Mouse (Mus musculus) kidney, embryonic 16.5 days (tissue): Measurements from ENCODE around the gene Ece1. TPM values are rescaled to one million over a fixed set of nuclear protein-coding genes. Genes with fewer than 3 reads are reported as not detected.
"Not testable (repeated sequence)": the region's sequence is repeated elsewhere in the genome, so short reads cannot be mapped to it uniquely, and the experiment has no call there.

Experiments used
- ATAC-seq: fragments of 200-750 bp; cut with Nextera tagmentation; 2 replicates; pipeline ENCODE4 v1.8.0; 2017; ENCODE audit warnings: moderate TSS enrichment; ENCODE audit not compliant: low FRiP score, low TSS enrichment
- H3K27ac ChIP-seq: fragments of 300-500 bp; sonication (generic); 2 replicates; pipeline ENCODE4 v1.5.1; 2014; ENCODE audit warnings: low read length
- H3K27me3 ChIP-seq: fragments of 300-500 bp; sonication (generic); 2 replicates; pipeline ENCODE4 v1.6.1; 2014; ENCODE audit warnings: low read length, control low read depth, mixed read lengths; ENCODE audit not compliant: insufficient read depth
- H3K36me3 ChIP-seq: fragments of 300-500 bp; sonication (generic); 2 replicates; pipeline ENCODE4 v1.6.1; 2014; ENCODE audit warnings: low read length, control low read depth, mixed read lengths; ENCODE audit not compliant: insufficient read depth
- H3K4me1 ChIP-seq: fragments of 300-500 bp; sonication (generic); 2 replicates; pipeline ENCODE4 v1.6.1; 2014; ENCODE audit warnings: low read length, control low read depth, mixed read lengths; ENCODE audit not compliant: insufficient read depth
- H3K4me2 ChIP-seq: fragments of 300-500 bp; sonication (generic); replicated peaks from 2 replicates; pipeline ENCODE4 v1.6.1; 2014; ENCODE audit warnings: low read depth, low read length
- H3K4me3 ChIP-seq: fragments of 300-500 bp; sonication (generic); 2 replicates; pipeline ENCODE4 v1.5.1; 2014; ENCODE audit warnings: mild to moderate bottlenecking, low read length
- H3K9ac ChIP-seq: fragments of 300-500 bp; sonication (generic); replicated peaks from 2 replicates; pipeline ENCODE4 v1.6.1; 2014; ENCODE audit warnings: low read length
- H3K9me3 ChIP-seq: fragments of 300-500 bp; sonication (generic); 2 replicates; pipeline ENCODE4 v1.6.1; 2016; ENCODE audit warnings: low read length, control low read depth
- WGBS: fragments of 180-500 bp; shearing (Covaris S2); extraction: QIAGEN DNeasy Blood & Tissue Kit; methylation state at CpG from one replicate; pipeline ENCODE4 v1.1.7; 2014; 5-methylcytosine and 5-hydroxymethylcytosine counted together
- polyA plus RNA-seq: library from polyadenylated mRNA; unstranded; fragments of >200 nt; fragmentation: Nextera tagmentation; extraction: Ambion mirVana; gene quantifications from 2 replicates; pipeline ENCODE4 v1.2.1, GENCODE M21; 2015

Ece1 gene
- polyA plus RNA-seq, 1 experiment from 2014 or later: 55.5 TPM

DNA sequence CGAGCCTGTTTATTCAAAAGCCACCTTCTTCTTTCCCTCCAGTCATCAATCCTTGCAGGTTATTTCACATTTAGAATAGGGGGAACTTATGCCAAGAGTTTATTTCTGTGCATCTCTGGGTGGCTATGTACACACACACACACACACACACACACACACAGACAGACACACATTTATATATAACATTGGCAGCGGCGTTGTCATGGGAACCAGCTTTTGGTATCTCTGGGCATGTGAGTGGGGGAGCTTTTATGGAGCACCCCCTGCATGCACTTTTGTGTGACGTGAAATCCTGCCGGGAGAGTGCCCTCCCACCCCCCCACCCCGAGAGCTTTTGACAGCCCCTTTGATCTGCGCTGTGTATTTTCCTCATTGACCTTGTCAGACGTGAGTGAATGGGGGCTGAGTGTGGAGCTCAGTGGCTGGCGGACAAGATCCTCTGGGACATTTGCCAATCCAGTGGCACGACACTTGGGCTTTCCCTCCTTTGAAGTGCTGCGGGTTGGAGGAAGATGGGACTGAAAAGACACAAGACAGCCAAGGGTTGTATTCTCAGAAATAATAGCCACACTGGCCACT, 117.1 kb downstream of the Ece1 start:
- H3K36me3 ChIP-seq, ATAC-seq, H3K9me3 ChIP-seq, H3K4me1 ChIP-seq, H3K9ac ChIP-seq, H3K27me3 ChIP-seq, H3K4me3 ChIP-seq, H3K4me2 ChIP-seq, H3K27ac ChIP-seq: not testable (repeated sequence)
- WGBS: no CpG with 5 or more reads among the region's 11 CpGs

GRCm38 (mm10) chr4:137982869-137983268, 120.8 kb downstream of the Ece1 start:
- Histone ChIP-seq H3K9ac (no peak overlapping the region), H3K36me3 (no peaks in the 10 kb centered on the region), H3K4me2 (no peak overlapping the region), H3K27me3 (no peaks in the 10 kb centered on the region), H3K4me3 (no peak overlapping the region), H3K9me3 (no peaks in the 10 kb centered on the region), H3K4me1 (0 out of 2 replicates have a peak, but pooled peaks cover 6% of the 10 kb centered on the region), H3K27ac (no peak overlapping the region)
- 87% methylated on average over 1 of the region's 1 CpGs for WGBS
- no peak for ATAC-seq

DNA sequence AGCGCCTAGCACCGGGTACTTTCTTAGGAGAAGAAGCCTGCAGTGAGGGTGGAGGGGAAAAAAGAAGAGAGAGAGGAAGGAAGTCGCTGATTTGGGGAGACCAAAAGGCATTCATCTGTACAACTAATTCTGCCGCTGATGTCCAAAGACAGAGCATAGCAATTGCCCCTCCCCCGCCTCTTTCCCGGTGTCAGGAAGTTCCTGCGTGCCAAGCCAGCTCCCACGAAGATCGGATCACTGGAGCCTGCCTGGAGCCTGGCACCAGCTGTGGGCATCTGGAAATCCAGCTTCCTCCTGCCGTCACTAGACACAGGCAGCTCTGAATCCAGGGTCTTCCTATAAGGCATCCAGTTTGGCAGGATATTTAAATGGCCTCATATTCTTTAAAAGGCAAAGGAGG, 122.2 kb downstream of the Ece1 start:
- 15% methylated on average over 9 of the region's 10 CpGs for WGBS
- Histone ChIP-seq H3K4me1 (0 out of 2 replicates have a peak, but pooled peaks cover 6% of the 10 kb centered on the region), H3K27me3 (no peaks in the 10 kb centered on the region), H3K36me3 (no peaks in the 10 kb centered on the region), H3K4me3 (no peak overlapping the region), H3K27ac (0 out of 2 replicates have a peak overlapping the region, but pooled peaks have one; percentile 34), H3K9me3 (no peaks in the 10 kb centered on the region), H3K4me2 (0 out of 2 replicates have a peak overlapping the region, but pooled peaks have one; percentile 1), H3K9ac (no peak overlapping the region)
- ATAC-seq: peak; percentile 76

DNA sequence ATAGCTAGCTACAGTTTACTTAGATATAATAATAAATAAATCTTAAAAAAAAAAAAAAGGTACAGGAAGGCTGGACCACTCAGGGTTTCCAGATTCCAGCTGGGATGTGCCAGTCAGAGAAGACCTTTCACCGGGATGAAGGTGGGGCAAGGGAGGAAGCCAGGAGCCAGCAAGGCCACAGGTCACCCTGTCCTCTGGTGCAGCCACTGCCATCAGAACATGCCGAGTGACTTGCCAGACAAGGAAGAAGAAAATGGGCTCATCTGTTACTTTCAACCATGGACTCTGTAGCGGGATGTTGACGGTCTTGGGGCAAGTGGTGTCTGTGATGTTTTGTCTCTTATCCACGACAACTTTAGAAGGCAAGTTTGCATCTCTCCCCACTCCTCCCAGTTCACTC, 122.7 kb downstream of the Ece1 start:
- Histone ChIP-seq H3K27ac (0 out of 2 replicates have a peak overlapping the region, but pooled peaks have one; percentile 34), H3K4me1 (0 out of 2 replicates have a peak, but pooled peaks cover 6% of the 10 kb centered on the region), H3K36me3 (no peaks in the 10 kb centered on the region), H3K4me3 (no peak overlapping the region), H3K9ac (no peak overlapping the region), H3K4me2 (no peak overlapping the region), H3K27me3 (no peaks in the 10 kb centered on the region), H3K9me3 (no peaks in the 10 kb centered on the region)
- WGBS: 67% methylated on average over 5 of the region's 5 CpGs
- ATAC-seq: no peak

GRCm38 (mm10) chr4:137989426-137989825, 127.4 kb downstream of the Ece1 start:
- H3K36me3 ChIP-seq: no peaks in the 10 kb centered on the region
- H3K4me1 ChIP-seq: peaks cover 15% of the 10 kb centered on the region
- H3K9ac ChIP-seq: no peak overlapping the region
- no peak overlapping the region for H3K4me3 ChIP-seq
- no peak for ATAC-seq
- H3K4me2 ChIP-seq: no peak overlapping the region
- WGBS: 88% methylated on average over 5 of the region's 5 CpGs
- no peaks in the 10 kb centered on the region for H3K9me3 ChIP-seq
- no peak overlapping the region for H3K27ac ChIP-seq
- no peaks in the 10 kb centered on the region for H3K27me3 ChIP-seq

GRCm38 (mm10) chr4:137990433-137990832, 128.4 kb downstream of the Ece1 start:
- Histone ChIP-seq H3K27ac (no peak overlapping the region), H3K9me3 (no peaks in the 10 kb centered on the region), H3K4me2 (no peak overlapping the region), H3K36me3 (no peaks in the 10 kb centered on the region), H3K4me1 (peaks cover 22% of the 10 kb centered on the region), H3K27me3 (no peaks in the 10 kb centered on the region), H3K9ac (no peak overlapping the region), H3K4me3 (no peak overlapping the region)
- WGBS: 84% methylated on average over 4 of the region's 4 CpGs
- ATAC-seq: no peak

DNA sequence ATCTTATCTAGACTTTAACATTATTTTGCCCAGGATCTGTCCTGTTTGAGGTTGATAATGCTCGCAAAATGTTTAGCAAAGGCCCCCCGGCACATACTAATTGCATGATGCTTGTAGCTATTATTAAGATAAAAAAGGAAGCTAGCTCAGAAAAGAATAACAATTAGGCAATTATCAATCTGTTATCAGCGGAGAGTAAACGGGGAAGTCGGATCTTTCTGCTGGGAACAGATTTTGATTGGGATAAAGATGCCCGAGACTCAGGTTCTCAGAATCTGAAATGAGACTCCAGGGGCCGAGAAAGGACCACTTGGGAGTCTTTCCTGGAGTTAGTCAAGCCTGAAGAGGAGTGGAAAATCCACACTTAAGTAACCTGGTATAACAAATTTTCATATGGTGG, 129.2 kb downstream of the Ece1 start:
- no peak for ATAC-seq
- no peaks in the 10 kb centered on the region for H3K27me3 ChIP-seq
- no peak overlapping the region for H3K27ac ChIP-seq
- no peak overlapping the region for H3K9ac ChIP-seq
- H3K4me1 ChIP-seq: peaks cover 30% of the 10 kb centered on the region
- H3K4me3 ChIP-seq: no peak overlapping the region
- H3K9me3 ChIP-seq: no peaks in the 10 kb centered on the region
- no peak overlapping the region for H3K4me2 ChIP-seq
- peaks cover 2% of the 10 kb centered on the region; the same call in 1 of the 2 replicates for H3K36me3 ChIP-seq
- WGBS: 50% methylated on average over 7 of the region's 7 CpGs

GRCm38 (mm10) chr4:137992890-137993289, 130.9 kb downstream of the Ece1 start, which contains the start of gene Eif4g3:
TSS of gene Eif4g3 (plus strand) at chr4:137993022.
- H3K4me3 ChIP-seq: peak within 1 kb of the TSS; percentile 82
- peak within 1 kb of the TSS; percentile 96 for H3K9ac ChIP-seq
- H3K27ac ChIP-seq: peak within 1 kb of the TSS; percentile 90
- peak within 1 kb of the TSS; percentile 70 for H3K4me2 ChIP-seq
- H3K27me3 ChIP-seq: no peaks in the 10 kb centered on the region
- 2% methylated on average over 39 of the region's 39 CpGs for WGBS
- no peaks in the 10 kb centered on the region for H3K9me3 ChIP-seq
- H3K36me3 ChIP-seq: peaks cover 12% of the 10 kb centered on the region
- peaks cover 35% of the 10 kb centered on the region for H3K4me1 ChIP-seq
- ATAC-seq: no peak

GRCm38 (mm10) chr4:137993291-137993758, 131.3 kb downstream of the Ece1 start:
- Histone ChIP-seq H3K9ac (peak overlapping the region; percentile 96), H3K4me1 (peaks cover 35% of the 10 kb centered on the region), H3K36me3 (peaks cover 16% of the 10 kb centered on the region), H3K9me3 (no peaks in the 10 kb centered on the region), H3K27me3 (no peaks in the 10 kb centered on the region), H3K4me3 (peak overlapping the region; percentile 82), H3K4me2 (peak overlapping the region; percentile 70), H3K27ac (peak overlapping the region; percentile 90)
- ATAC-seq: peak; percentile 93
- WGBS: under 1% methylated on average over 45 of the region's 59 CpGs

DNA sequence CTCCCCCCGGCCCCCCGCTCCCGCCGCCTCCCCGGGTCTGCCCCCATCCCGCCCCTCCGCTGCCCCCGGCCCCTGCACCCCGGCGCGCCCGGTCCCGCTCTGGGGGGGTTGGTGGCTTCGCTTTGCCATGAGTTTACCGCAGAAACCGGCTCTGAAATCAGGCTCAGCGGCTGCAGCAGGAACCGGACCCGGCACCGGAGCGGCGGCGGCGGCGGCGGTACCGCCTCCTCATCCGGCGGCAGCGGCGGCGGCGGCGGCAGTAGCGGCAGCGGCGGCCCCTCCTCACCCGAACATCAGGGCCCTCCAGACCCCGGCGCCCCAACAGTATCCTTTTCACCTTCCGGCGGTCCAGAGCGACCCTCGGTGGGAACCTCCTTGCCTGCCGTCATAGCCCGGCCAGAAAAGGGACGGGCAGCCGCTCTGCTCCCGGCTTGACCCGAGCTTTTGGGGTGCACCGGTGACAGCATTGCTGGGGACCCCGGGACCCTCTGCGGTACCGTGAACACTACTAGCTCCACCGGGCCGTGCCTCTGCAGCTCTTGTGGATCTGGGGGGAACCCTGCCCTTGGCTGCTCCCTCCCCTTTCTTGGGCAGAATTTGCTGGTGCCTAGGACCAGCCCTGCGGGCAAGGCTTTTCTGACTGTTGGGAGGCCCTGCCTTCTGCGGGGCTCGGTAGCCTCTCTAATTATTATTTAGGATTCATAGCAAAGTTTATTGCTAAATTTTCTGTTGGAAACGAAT, 132.0 kb downstream of the Ece1 start:
- Histone ChIP-seq H3K9me3 (peaks cover 3% of the 10 kb centered on the region; the same call in 1 of the 2 replicates), H3K27ac (peak overlapping the region; percentile 90), H3K4me2 (peak overlapping the region; percentile 70), H3K36me3 (peaks cover 23% of the 10 kb centered on the region), H3K4me1 (peaks cover 35% of the 10 kb centered on the region), H3K9ac (peak overlapping the region; percentile 96), H3K27me3 (no peaks in the 10 kb centered on the region), H3K4me3 (peak overlapping the region; percentile 82)
- WGBS: under 1% methylated on average over 45 of the region's 60 CpGs
- ATAC-seq: peak; percentile 16; the same call in 1 of the 2 replicates
